23 mouse cellular contexts compared by ENCODE assay signal in the genomic region with DNA sequence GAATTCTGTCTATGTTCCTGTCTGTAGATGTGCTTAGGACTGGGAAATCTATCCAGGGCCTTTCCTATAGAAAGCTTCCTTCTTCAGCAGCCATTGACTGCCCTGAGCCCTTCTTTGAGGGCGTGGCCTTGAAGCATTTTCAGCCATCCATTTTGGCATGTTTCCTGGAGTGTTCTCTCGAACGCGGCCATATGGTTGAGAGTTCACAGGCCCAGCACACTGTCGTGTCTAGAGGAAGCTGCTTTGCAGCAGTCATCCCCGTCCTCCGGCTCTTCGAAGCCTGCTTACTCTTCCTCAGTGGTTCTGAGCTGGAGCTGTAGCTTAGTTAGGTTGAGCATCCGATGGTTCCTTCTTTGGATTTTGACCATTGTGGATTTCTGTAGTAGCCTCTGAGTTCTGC.
DNase-seq lines count a peak whose midpoint lies in the region; ATAC-seq and TF ChIP-seq lines count a peak whose summit lies in the region.
"Had no signal": no experiment of that assay in that cellular context is flagged by ENCODE, and none has a peak within 500 bp of the region (broad histone marks: within the 10 kb centered on the region; RNA-seq: fewer than 3 reads in every experiment).

No protein-coding gene starts in this region.

- H3K27ac ChIP-seq in kidney, embryonic 15.5 days = peak overlapping the region; percentile 81
- no peak overlapping the region for H3K27ac ChIP-seq in kidney, adult 2 months (ENCODE audit: insufficient read depth, low read depth, low read length)
- peak overlapping the region; percentile 29; the same call in 1 of the 2 replicates for H3K27ac ChIP-seq in lung, embryonic 15.5 days
- H3K27ac ChIP-seq: gastrocnemius, adult 2 months; heart, embryonic 10.5 days; hindbrain, embryonic 15.5 days; neural tube, embryonic 15.5 days had no signal

- H3K9ac ChIP-seq in kidney, embryonic 15.5 days = no peak overlapping the region
- no peak overlapping the region for H3K9ac ChIP-seq in lung, embryonic 15.5 days
- H3K9ac ChIP-seq: embryonic facial prominence, embryonic 13.5 days; hindbrain, embryonic 15.5 days; liver, postnatal 0 days; neural tube, embryonic 15.5 days had no signal

- no peaks in the 10 kb centered on the region for H3K27me3 ChIP-seq in kidney, embryonic 15.5 days
- no peaks in the 10 kb centered on the region for H3K27me3 ChIP-seq in kidney, adult 2 months (replicated peaks; ENCODE audit: control insufficient read depth, insufficient read depth, low read length)
- no peaks in the 10 kb centered on the region for H3K27me3 ChIP-seq in lung, embryonic 15.5 days
- H3K27me3 ChIP-seq: embryonic facial prominence, embryonic 13.5 days; hindbrain, embryonic 15.5 days; neural tube, embryonic 15.5 days had no signal

- DNase-seq in cerebellum, postnatal 14 days = peak; percentile 17 to 21
- DNase-seq in cerebellum, postnatal 4 days (ENCODE audit: low spot score in 2 of 2) = no peak
- DNase-seq in kidney, adult 2 months = no peak
- DNase-seq in lung, postnatal 25 days (ENCODE audit: low spot score) = no peak
- peak; percentile 38 for DNase-seq in adipocyte (ENCODE audit: low spot score)
- no peak for DNase-seq in adrenal gland, adult (ENCODE audit: inconsistent age in 2 of 2, low spot score in 1 of 2)
- DNase-seq: cerebellum, adult 8-10 months; gastrocnemius, adult 2 months; heart, postnatal 36 days; kidney, adult 11 months; liver, postnatal 0 days; midbrain, embryonic 14.5 days; right cerebral cortex, postnatal 14 days; spleen, adult 18-20 months; thymus, adult 18-20 months had no signal

- H3K4me1 ChIP-seq in kidney, embryonic 15.5 days = peaks cover 14% of the 10 kb centered on the region
- no peaks in the 10 kb centered on the region for H3K4me1 ChIP-seq in kidney, adult 2 months (ENCODE audit: control insufficient read depth, insufficient read depth, low read length)
- peaks cover 19% of the 10 kb centered on the region for H3K4me1 ChIP-seq in lung, embryonic 15.5 days
- H3K4me1 ChIP-seq: heart, embryonic 10.5 days; hindbrain, embryonic 15.5 days had no signal

- no peak for TF ChIP-seq POLR2A in kidney, adult 2 months (IDR thresholded peaks at IDR 0.05; ENCODE audit: low read depth, low read length)

- H3K36me3 ChIP-seq in kidney, embryonic 15.5 days = peaks cover 6% of the 10 kb centered on the region
- H3K36me3 ChIP-seq in kidney, adult 2 months (ENCODE audit: control insufficient read depth, insufficient read depth, low read length) = no peaks in the 10 kb centered on the region; the same call in 1 of the 2 replicates
- no peaks in the 10 kb centered on the region for H3K36me3 ChIP-seq in lung, embryonic 15.5 days
- H3K36me3 ChIP-seq: embryonic facial prominence, embryonic 13.5 days; G1E; heart, embryonic 10.5 days; hindbrain, embryonic 15.5 days; neural tube, embryonic 15.5 days had no signal

- no peak overlapping the region for H3K4me2 ChIP-seq in kidney, embryonic 15.5 days
- H3K4me2 ChIP-seq in lung, embryonic 15.5 days = no peak overlapping the region
- H3K4me2 ChIP-seq: embryonic facial prominence, embryonic 13.5 days; hindbrain, embryonic 15.5 days; neural tube, embryonic 15.5 days had no signal

- 0 out of 2 replicates have a peak, but pooled peaks have one; percentile 25 for ATAC-seq in kidney, embryonic 15.5 days (replicated peaks; ENCODE audit: low FRiP score)
- ATAC-seq in lung, embryonic 15.5 days (ENCODE audit: borderline replicate concordance, extremely low read depth, low FRiP score, low TSS enrichment) = 0 out of 2 replicates have a peak, but pooled peaks have one; percentile 46
- ATAC-seq: liver, postnatal 0 days had no signal

- H3K9me3 ChIP-seq in kidney, embryonic 15.5 days (replicated peaks) = no peaks in the 10 kb centered on the region
- H3K9me3 ChIP-seq in lung, embryonic 15.5 days = no peaks in the 10 kb centered on the region
- H3K9me3 ChIP-seq: embryonic facial prominence, embryonic 13.5 days; heart, embryonic 10.5 days; hindbrain, embryonic 15.5 days; neural tube, embryonic 15.5 days had no signal

- 64% methylated on average over 9 of the region's 9 CpGs for WGBS in kidney, embryonic 15.5 days
- 75% methylated on average over 9 of the region's 9 CpGs for WGBS in kidney, adult 2 months
- 53% methylated on average over 9 of the region's 9 CpGs for WGBS in lung, embryonic 15.5 days

- TF ChIP-seq CTCF in kidney, adult 2 months (conservative IDR thresholded peaks at IDR 0.05; ENCODE audit: insufficient read depth, insufficient read length, low read depth, low read length) = no peak

- no peak overlapping the region for H3K4me3 ChIP-seq in kidney, embryonic 15.5 days (replicated peaks)
- H3K4me3 ChIP-seq in kidney, adult 2 months (ENCODE audit: insufficient read depth, low read depth, low read length) = no peak overlapping the region
- H3K4me3 ChIP-seq in lung, embryonic 15.5 days = no peak overlapping the region
- H3K4me3 ChIP-seq: embryonic facial prominence, embryonic 13.5 days; gastrocnemius, adult 2 months; heart, embryonic 10.5 days; hindbrain, embryonic 15.5 days; myocyte; neural tube, embryonic 15.5 days had no signal

Comparison
In these comparisons a context has a peak if more than half of its experiments do, and no peak if none do; other contexts are left out.
1. DNase-seq: peak in cerebellum, postnatal 14 days (2 of 2) and adipocyte (single experiment); none in cerebellum, postnatal 4 days (0 of 2), kidney, adult 2 months (single experiment), lung, postnatal 25 days (single experiment) and adrenal gland, adult (0 of 2).